Mouse (Mus musculus): Measurements from ENCODE around the gene Bloc1s5.
A peak's percentile ranks its signal among the peaks of the same experiment; 100 is the strongest.

The Bloc1s5 gene

GRCm38 (mm10) chr13:38554210-38554609 is 80.7 kb downstream of the Bloc1s5 start:
- no peak for DNase-seq

- DNase-seq = no peak
Observed at GRCm38 (mm10) chr13:38548681-38549080, 86.2 kb downstream of the Bloc1s5 start.

- DNase-seq = no peak
Observed at GRCm38 (mm10) chr13:38547717-38548116, 87.2 kb downstream of the Bloc1s5 start.

GRCm38 (mm10) chr13:38546754-38547153 is 88.2 kb downstream of the Bloc1s5 start:
- no peak for DNase-seq

DNA sequence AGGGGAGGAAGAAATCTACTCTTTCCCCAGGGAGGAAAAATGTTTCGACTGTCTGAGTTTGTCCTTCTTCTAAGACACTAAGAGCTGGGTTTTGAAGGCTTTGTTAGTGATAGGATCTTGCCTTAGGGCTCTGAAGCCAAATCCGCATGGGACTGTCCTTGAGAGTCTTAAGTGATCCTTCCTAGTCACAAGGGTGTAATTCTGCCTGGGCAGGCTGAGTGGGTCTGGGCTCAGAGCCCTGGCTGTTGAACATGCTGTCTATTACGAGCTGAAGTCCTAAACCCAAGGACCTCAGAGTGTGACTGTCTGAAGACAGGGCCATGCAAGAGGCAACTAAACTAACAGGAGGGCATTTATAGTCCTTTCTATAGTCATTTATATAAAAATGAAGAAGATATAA is 89.4 kb downstream of the Bloc1s5 start:
- DNase-seq = peak; percentile 33

DNA sequence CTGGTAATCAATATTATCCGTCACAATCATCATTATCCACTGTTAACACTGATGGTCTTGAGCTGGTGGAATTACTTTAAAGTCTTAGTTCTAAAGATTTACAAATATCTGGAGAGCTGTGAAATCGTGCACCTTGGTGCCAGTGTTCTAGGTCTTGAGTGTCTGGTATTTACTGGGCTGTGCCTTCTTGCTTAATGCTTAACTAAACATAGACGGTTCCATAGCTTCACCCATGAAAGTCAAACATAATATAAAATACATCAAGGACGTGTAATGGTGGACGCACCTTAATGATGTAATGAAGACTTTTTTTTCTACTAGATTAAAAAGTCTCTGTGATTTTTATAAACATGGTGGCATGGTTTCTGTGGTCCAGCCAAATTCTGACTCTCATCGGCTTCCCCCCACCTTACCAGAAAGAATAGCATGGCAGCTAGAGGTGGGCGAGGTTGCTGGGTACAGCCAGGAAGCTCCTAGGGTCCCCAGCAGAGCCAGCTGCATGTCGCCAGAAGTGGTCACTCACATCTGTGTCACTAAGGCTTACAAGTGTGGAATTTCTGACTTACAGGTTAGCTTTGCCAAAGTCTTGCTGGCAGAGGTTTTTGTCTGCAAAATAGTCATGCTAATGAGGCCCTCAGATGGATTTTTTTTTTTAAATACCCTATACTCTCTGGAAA is 90.0 kb downstream of the Bloc1s5 start:
- DNase-seq = no peak

DNA sequence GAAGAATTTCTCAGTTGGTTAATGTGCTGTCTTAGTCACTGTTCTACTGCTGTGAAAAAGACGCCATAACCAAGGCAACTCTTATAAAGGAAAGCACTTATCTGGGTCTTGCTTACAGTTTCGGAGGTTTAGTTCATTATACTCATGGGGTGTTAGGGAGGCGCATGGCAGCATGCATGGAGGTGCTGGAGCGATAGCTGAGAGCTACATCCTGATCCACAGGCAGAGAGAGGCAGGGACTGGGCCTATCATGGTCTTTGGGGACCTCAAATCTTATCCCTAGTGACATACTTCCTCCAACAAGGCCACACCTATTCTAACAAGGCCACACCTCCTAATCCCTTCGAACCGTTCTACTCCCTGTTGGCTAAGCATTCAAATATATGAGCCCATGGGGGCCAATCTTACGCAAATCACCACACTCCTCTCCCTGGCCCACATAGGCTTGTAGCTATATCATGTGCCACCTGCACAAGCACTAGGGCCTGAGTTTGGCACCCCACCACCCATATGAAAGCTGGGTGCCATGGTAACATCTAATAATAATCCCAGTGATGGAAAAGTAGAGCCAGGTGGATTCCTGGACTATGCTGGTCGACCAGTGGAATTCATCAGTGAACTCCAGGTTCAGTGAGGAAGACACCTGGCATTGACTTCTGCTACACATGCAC is 91.3 kb downstream of the Bloc1s5 start:
- DNase-seq = no peak
